Mouse (Mus musculus): ENCODE data around the gene Entr1. TPM values are rescaled to one million over a fixed set of nuclear protein-coding genes. Genes with fewer than 3 reads are reported as not detected.

Gene Entr1
- total RNA-seq (2021), result 100 to 1,000 TPM; 187 to 190 TPM

DNA sequence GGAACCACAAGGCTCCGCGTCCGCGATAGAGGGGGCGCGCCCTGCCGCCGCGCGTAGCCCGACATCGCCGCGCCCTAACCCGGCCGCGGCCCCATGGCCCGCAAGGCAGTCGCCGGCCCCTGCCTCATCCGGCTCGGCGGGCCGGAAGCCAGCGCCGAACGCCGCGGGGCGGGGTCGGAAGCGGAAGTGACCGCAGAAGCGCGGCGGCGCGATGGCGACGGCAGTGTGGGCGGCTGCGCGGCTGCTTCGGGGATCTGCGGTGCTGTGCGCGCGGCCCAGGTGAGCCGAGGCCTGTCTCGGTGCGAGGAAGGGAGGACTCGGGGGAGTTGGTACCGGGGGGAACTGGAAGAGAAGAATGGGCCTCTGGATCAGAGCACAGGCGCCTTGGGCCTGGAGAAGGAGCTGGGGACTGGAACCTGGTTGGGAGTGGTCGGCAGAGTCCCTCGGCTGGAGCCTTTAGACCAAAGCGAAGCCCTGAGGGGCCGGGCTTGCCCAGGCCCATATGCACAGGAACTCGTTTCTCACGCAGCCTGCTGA, at the start of gene Entr1, which contains the start of gene Pmpca:
Gene Entr1, minus strand, starts transcription at position 163 of the 537 bp plus-strand sequence.
Gene Pmpca, plus strand, starts transcription at position 186 of the 537 bp plus-strand sequence.
- peak; percentile 73 to 92 for DNase-seq (ENCODE audit: extremely low spot score in 1 of 2, low spot score in 2 of 2)
- intact Hi-C loops (cut with DNase I), result loop anchor here (10.0 kb wide), 1 partner anchor 234 kb away; no protein-coding TSS in a partner anchor

DNA sequence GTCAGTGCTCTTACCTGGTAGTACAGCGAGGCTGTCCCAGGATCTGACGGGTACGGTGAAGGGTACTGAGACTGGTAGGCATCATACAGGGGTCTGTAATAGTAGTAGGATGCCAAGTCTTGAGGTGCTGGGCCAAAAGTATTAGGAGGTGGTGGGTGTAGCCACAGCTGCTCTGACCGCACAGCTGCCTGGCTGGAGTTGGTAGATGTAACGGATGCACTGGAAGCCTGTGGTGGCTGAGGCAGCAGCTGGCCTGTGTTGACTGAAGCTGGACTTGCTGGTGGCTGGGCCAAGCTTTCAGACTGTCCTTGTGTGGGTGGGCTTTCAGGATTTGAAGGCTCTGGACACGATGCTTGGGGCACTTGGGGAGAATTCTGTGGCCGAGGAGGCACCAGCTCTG, 49.3 kb upstream of the Entr1 start:
- no peak for DNase-seq (ENCODE audit: extremely low spot score in 1 of 2, low spot score in 2 of 2)
- intact Hi-C loops (cut with DNase I), result no loop called here

DNA sequence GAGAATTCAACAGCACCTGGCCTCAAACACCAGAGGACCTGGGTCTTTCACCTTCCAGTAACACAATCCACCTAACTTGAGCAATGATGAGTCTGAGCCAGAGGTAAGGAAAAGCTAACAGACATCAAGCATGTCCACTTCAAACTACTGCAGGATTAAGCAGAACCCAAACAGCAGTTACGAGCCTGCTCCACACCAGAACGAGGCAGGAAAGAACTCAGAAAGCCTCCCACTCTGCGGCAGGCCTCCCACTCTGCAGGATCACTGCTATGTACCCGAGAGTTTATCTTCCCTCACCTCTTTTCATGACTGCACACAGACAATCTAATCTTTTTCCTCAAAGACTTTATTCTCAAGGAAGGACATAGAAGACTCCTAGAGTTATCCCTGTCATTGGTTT, 48.1 kb upstream of the Entr1 start:
- DNase-seq (ENCODE audit: extremely low spot score in 1 of 2, low spot score in 2 of 2), result no peak
- intact Hi-C loops (cut with DNase I), result no loop called here

DNA sequence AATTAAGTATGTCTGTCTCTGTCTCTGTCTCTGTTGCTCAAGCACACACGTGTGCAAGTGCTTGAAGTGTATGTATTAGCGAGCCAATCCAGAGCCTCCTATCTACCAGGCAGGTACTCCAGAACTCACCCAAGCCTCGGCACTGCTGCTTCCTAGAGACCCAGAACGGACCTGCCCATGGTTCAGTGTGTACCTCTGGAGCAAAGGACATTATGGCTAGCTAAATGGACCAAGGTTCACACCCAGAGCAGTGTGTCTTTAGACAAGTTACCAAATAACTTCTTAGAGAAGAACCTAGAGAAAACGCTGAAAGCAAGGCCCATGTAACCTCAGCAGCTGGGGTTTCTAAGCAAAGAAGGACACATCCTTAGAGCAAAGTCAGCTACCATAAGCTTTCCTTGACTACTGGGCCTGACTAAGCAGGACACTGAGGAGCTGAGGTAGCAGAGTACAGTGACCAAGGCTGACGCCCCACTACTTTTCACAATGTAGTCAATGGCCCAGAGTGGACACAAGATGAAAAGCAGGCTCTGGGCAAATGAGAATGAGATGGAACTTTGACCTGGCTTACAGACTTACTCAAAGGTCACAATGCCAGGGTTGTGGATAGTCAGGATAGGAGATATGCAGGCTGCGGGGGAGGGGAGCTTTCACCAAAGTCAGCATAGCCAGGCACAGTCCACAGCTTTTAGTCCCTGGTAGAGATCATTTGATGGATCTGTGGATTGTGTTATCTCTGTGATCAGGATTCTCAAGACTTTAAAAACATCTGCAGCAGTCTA, 45.9 kb upstream of the Entr1 start:
- no peak for DNase-seq (ENCODE audit: extremely low spot score in 1 of 2, low spot score in 2 of 2)
- intact Hi-C loops (cut with DNase I), result no loop called here

DNA sequence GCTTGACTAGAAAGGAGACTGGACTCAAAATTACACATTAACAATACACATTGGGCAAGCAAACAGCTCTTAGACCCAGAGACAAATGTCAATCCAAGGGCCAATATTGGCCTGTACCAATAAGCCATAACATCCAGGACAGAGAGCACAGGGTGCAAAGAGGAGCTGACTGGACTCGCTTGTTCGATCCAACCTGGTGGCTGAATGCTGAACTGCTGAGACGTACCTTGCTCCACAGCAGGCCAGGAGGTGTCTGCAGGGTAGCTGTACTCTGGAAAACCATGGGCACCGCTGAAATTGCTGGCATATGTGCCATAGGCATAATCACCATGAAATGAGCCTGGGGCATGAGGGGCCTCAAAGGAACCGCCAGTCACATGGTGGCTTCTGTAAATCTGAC, 40.7 kb upstream of the Entr1 start:
- intact Hi-C loops (cut with DNase I), result loop anchor here (5.0 kb wide), 1 partner anchor 58 kb away; no protein-coding TSS in a partner anchor
- no peak for DNase-seq (ENCODE audit: extremely low spot score in 1 of 2, low spot score in 2 of 2)

DNA sequence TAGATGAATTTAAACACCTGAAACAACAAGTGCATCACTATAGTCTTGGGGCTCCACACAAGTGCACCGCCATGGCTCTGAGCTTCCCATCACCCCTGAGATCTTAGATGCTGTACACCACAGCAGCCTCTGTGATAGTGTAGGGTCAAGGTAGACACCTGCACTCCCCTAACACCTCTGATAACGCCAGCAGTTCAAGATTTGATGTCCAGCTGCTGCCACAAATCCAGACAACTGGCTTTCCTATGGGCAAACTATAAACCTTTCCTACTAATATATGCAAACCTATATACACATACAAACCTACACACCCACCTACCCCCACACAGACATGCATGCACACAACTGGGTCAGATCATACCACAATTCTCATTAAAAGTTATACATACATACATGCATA, 35.4 kb upstream of the Entr1 start:
- intact Hi-C loops (cut with DNase I), result no loop called here
- DNase-seq (ENCODE audit: extremely low spot score in 1 of 2, low spot score in 2 of 2), result no peak

DNA sequence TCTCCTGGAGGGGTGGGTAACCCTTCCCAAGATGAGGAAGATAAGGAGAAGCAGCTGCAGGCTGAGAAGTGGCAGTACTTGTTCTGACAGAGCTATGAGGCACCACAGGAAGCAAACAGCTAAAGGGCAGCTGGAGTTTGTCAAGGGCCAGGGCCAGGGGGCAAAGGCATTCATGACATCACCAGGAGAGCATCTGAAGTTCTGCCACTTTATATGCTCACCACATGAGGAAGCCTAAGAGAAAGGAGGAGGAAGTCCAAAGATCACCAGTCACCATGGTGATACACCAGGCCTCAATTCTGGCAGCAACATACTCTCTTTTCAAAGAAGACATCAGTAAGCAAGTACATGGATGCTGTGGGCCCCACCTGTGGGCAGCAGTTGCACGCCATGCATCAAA, 34.0 kb upstream of the Entr1 start:
- intact Hi-C loops (cut with DNase I), result no loop called here
- DNase-seq (ENCODE audit: extremely low spot score in 1 of 2, low spot score in 2 of 2), result no peak

DNA sequence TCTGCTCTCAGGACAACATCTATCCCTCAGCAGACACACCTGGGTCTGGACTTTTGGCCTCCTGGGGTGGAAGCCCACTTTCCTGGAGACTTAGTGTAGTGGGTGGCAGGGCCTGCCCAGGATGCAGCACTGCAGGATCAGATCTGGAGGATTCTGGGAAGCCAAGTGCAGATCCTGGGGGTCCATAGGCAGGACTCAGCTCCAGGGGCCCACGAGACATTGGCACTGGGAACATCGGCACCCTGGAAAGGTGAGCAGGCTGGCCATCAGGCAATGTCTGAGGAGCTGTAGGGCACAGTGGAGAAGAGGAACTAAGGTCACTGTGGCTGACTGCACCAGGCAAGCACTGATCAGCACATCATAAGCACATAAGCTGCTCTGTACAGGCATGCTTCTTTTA, 32.9 kb upstream of the Entr1 start:
- intact Hi-C loops (cut with DNase I), result no loop called here
- no peak for DNase-seq (ENCODE audit: extremely low spot score in 1 of 2, low spot score in 2 of 2)

DNA sequence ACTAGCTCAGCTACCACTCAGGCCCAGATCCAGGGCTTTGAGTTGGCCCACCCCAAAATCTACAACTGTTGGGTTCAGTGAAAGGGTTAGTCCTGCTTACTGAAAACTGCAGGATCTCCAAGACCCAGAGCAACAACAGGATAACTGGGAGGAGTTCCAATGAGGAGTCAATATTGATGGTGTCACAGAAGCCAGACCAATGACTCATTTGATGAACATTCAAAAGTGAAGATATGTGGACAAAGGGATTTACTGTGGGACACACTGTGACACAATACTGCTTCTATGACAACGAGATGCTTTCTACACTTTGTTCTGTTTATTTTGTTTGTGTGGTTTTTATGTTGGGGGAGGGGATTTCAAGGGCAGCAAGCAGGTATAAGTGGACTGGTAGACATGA, 29.0 kb upstream of the Entr1 start:
- intact Hi-C loops (cut with DNase I), result no loop called here
- no peak for DNase-seq (ENCODE audit: extremely low spot score in 1 of 2, low spot score in 2 of 2)

DNA sequence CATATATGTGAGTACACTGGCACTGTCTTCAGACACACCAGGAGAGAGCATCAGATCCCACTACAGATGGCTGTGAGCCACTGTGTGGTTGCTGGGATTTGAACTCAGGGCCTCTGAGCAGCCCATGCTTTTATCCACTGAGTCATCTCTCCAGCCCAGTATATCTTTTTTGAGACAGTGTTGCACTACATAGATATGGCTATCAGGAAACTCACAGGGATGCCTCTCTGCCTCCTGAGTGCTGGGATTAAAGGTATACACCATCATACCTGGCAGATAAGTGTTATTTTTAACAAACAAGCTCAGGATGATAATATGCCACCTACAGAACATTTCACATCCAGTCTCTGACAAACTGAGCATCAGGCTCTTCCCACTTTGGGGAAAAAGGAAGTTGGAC, 27.9 kb upstream of the Entr1 start:
- no peak for DNase-seq (ENCODE audit: extremely low spot score in 1 of 2, low spot score in 2 of 2)
- intact Hi-C loops (cut with DNase I), result no loop called here

DNA sequence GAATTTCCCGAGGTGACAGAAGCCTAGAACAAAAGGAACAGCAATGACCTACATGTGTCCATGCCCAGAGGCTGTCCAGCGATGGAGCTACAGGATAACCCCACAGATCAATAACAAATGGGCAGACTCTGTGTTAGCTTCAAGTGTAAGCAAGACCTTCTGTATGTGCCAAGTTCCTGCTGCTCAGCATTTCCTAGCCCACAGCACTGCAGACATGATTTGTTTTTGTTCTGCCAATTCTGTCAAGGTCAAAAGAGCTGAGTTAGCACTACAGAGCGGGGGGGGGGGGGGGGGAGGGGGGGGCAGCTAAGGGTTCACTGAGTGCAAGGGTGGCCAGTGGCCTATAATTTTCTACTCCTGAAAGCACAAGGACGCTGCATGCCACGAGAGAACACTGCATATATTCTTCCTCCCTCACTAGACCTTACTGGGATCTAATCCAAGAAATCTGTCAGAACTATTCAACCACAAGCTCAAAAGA, 21.9 kb upstream of the Entr1 start:
- intact Hi-C loops (cut with DNase I), result no loop called here
- DNase-seq (ENCODE audit: extremely low spot score in 1 of 2, low spot score in 2 of 2), result no peak

DNA sequence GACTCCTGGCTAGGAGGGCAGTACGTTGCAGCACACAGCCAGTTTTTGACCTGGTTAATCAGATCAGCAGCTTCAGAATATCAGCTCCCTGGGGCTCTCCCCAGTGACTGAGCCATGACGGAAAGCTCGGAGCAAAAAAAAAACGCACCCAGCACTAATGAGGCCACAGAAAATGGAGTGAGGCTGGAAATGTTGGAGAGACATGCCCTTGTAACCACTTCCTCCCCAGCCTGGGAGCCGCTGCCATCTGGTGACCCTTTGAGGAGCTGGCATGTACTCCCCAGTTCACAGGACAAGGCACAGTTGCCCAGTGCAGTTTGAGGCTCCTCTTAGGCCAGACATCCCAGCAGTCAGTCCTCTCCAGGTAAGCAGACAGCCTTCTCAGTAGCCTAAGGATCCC, 21.0 kb upstream of the Entr1 start:
- no peak for DNase-seq (ENCODE audit: extremely low spot score in 1 of 2, low spot score in 2 of 2)
- intact Hi-C loops (cut with DNase I), result no loop called here

DNA sequence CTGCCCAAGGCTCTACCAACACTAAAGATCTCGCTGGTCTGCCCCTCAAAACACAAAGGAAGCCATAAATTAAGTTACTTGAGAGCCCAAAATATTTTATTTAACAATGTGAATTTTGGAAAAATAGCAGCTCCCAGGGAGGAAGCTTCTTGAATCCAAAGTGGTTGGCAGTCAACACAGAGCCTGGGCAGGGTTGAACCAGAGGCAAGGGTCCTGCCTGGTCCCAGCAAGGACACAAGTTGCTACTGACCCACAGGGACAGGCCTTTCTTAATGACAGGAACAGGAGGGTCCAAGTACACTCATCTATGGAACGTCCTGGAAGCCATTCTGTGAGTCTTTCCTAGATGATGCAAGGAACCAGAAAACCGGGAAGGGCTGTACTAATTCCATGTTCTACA, 20.2 kb upstream of the Entr1 start:
- intact Hi-C loops (cut with DNase I), result no loop called here
- DNase-seq (ENCODE audit: extremely low spot score in 1 of 2, low spot score in 2 of 2), result no peak

DNA sequence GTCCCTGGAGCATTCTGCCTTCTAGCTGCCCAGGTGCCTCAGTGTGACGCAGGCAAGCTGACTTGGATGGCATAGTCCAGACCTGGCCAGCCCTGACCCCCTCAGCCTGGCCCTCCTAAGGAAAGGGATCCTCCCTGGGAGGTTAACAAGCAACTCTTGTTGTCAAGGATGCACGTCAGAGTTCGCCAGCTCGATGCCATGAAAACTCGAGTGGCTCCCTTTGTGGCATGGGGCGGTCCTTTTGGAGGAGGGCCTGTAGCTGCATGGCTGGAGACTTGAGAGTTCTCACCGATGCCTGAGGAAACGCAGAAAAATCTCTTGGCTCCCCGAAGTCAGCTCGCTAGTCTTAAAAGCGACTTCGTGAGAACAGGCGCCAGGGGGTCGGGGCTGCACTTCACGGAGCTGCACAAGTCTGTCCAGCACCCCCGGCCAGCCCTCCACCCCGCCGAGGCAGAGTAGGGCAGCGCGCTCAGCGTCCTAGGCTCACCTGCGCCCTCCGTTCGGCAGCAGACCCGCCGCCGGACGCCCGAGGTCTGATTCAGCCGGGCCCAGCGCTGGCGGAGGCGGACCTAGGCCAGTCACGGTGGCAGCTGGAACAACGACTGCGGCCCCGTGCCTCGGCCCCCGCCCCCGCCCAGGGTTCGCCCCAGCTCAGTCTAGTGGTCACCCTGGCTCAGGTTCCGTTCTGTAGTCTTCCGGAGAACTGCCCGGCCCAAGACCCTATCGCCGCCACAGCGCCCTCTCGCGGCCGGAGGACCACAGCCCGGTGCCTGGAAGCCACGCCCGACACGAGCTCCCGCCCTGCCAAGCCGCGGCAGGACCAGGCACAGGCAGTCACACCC, 19.6 kb upstream of the Entr1 start, which contains the start of gene Inpp5e:
Gene Inpp5e, minus strand, starts transcription at position 689 of the 842 bp plus-strand sequence.
- DNase-seq (ENCODE audit: extremely low spot score in 1 of 2, low spot score in 2 of 2), result peak; percentile 93 to 96
- intact Hi-C loops (cut with DNase I), result no loop called here

DNA sequence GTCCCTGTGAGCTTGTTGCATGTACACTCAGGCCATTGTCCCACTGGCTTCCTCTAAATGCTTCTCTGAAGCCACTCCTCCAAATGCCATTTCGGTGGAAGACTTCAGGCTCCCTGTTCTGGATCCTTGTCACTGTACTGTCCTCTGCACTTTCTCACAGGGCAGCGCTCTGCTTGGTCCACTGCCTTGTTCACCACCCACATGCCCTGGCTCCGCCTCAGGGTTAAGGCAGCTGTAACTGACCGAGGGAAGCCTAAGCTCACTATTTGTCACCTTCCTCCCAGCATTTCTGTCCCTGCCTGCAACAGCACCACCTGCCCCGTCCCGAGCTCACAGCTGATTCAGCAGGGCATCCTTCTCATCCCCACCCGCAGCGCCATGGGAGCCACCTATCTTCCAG, 14.2 kb upstream of the Entr1 start:
- DNase-seq (ENCODE audit: extremely low spot score in 1 of 2, low spot score in 2 of 2), result peak in 1 of 2 experiments; percentile 18
- intact Hi-C loops (cut with DNase I), result no loop called here

DNA sequence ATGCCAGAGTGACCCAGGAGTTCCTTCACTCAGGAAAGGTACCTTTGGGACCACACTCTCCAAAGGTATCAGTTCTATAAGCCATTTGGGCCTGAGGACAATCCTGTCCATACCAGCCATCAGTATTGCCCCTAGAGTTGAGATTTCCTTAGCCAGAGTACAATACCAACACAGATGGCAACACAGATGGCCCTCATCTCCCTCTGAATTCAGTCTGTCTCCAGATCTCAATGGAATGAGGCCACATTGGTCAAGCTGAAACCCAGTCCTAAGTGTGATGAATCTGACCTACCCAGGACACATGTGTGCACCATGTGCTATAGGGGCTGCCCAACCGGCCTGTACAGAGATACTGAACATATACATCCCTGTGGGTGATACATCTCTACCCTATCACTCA, 13.1 kb upstream of the Entr1 start:
- intact Hi-C loops (cut with DNase I), result no loop called here

DNA sequence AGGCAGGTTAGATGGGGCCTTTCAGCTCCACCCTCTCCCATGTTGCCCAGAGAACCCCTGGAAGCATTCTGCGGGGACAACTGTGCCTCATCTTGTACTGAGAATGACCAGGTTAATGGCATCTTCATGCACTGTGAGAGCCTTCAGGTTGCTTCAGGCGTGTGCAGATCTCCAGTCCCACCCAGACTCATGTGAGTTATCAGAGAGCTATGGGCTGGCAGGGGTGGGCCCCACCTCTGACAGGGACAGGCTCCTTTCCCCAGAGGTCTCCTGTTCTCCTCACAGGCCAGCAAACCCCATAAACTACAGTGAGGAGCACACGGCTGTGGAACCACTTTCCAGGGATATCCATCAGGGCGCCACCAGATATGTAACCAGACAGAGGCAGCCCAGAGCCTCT, 11.9 kb upstream of the Entr1 start:
- intact Hi-C loops (cut with DNase I), result no loop called here
- no peak for DNase-seq (ENCODE audit: extremely low spot score in 1 of 2, low spot score in 2 of 2)

More for the DNA sequence above, 13.1 kb upstream of the Entr1 start:
- DNase-seq (ENCODE audit: extremely low spot score in 1 of 2, low spot score in 2 of 2), result peak in 1 of 2 experiments; percentile 6

DNA sequence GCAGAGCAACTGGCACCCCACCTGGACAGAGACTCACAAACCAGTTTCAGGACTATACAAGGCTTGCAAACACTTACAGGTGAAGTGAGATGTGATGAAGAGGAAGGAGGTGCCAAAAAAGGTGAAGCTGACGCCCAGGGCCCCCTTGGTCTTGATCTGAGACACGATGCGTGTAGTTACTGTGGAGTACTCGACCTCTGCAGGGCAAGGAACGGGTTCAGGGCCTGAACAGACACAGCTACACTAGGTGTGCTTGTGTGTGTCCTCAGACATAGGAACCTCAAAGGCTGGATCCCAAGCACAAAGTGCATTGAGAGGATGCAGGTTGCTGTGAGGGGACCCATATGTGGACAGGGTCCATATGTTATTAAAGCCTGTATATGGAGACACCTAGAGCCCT, 11.2 kb upstream of the Entr1 start:
- intact Hi-C loops (cut with DNase I), result no loop called here
- DNase-seq (ENCODE audit: extremely low spot score in 1 of 2, low spot score in 2 of 2), result peak in 1 of 2 experiments; percentile 8

DNA sequence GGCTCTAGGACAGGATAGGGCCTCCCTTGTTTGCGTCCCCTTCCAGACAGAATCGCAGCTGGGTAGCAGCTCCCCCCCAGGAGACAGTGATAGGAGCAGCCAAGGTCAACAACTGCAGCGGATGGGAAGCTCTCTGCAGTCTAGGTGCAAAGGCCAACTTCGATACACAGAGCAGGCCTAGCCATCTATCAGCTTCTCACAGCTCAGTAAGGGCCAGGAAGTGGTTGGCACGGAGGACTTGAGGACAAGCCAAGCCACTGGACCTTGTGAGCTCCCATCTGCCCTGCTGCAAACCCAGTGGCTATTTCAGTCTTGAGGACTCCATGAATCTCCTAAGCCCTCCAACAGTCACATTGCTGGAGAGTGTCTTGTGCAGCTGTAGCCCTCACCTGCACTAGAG, 10.5 kb upstream of the Entr1 start:
- intact Hi-C loops (cut with DNase I), result no loop called here
- no peak for DNase-seq (ENCODE audit: extremely low spot score in 1 of 2, low spot score in 2 of 2)

All from left cerebral cortex, postnatal 10 days (tissue).